Mouse (Mus musculus): ENCODE data around the gene Hnrnpa2b1.

Gene Hnrnpa2b1

DNA sequence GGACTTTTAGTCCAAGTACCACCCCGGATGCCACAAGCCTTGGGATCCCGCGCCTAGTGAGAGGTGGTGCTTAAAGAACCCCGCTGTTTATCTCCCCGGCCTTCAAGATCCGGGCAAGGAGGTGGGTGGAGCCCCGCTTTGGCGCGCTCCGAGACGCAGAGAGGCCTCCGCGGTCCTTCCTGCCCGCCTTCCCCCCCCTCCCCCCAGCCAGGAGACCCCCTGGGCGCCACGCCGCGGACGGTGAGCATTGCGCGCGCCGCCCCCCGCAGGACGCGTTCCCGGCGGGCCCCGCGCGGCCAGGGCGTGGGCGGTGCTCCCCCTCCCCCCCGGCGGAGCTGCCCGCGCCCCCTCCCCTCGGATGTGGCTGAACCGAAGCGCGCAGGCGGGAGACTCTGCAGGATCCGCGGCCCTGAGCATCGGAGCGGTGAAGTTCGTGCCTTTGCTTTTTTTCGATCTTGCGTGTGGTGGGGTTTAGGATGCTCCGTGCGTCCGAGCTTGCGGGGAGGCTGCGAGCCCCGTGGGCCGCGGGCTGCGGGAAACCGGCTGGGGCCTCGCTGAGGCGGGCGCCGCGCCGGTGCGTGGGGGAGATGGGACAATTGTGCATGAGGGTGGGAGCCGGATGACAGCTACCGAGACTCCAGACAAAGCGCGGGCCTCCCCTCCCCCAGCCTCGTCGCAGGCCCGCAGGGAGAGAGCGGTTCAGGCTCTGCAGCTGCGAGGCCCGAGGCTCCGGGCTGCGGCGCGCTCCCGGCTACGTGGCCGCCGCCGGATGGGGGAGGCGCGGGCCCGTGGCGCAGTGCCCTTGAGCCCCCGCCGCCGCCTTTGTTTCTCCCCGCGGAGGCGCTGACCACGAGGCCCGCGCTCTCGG lies 851 bp upstream of the Hnrnpa2b1 start, which contains the start of gene Cbx3:
Gene Cbx3 (plus strand): TSS at position 50 of the 868 bp plus-strand sequence.
- DNase-seq (ENCODE audit: low spot score in 2 of 2) = peak; percentile 71 to 72

DNA sequence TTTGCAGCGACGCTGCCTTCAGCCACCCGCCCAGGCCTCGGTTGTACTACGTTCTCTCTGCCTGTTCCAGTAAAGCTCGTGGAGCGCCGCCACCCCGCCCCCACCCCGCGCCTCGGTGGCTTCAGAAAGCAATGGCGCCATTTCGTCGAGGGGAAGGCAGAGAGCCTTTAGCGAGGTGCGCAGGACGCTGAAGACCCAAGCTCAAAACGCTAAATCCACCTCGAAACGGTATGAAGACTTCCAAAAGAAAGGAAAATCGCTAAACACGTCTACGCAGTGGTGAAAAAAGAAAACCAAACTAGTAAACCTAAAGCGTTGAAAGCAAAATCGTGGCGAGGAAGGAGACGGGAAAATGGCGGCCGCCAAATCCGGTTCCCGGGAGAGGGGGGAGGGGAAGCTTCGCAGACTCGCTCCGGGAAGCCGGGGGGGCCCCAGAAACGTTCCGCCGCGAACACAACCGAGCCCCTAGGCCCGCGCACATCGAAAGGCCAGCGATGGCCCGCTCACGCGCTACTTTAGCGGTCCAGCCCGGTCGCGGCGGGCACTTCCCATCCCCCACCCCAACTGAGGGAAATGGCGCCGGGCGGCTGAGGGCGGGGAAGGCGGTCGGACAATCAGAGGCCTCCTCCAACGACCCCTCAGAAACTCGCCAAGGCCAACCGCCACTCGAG lies 668 bp downstream of the Hnrnpa2b1 start:
- peak; percentile 76 to 83 for DNase-seq (ENCODE audit: low spot score in 2 of 2)

DNA sequence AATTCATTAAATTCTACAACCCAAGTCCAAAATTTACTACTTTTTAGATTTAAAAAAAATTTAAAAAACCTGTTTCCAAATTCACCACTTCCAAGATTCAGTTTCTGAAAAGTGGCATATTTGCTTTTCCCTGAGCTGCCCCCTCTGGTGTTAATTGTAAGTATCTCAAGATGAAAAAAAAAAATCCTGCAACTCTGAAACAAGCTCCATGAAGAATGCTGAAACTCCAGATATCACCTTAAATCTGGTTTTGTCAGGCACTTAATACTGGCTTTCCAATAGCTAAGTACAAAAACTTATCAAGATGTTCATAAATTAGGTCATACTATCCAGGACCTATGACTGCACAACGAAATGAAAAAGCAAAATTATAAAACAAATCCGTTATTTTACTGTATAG lies 2.0 kb downstream of the Hnrnpa2b1 start:
- DNase-seq (ENCODE audit: low spot score in 2 of 2) = no peak

DNA sequence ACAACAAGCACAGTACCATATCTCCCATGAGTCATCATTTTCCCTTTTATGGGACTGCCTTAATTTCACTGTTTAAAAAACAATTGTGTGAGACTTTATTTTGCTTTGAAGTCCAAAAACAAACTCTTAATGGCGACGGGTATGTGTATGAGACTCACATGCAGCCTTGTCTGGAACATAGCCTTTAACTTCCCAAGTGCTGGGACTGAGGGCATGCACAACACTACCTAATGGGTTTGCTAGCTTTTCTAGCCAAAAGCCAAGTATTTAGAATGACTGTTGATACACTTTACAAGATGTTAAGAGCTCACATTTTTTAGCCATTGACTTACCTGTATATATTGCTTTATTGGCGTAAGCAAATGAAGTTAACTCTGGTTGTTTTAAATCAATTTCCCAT lies 9.3 kb downstream of the Hnrnpa2b1 start:
- no peak for DNase-seq (ENCODE audit: low spot score in 2 of 2)

DNA sequence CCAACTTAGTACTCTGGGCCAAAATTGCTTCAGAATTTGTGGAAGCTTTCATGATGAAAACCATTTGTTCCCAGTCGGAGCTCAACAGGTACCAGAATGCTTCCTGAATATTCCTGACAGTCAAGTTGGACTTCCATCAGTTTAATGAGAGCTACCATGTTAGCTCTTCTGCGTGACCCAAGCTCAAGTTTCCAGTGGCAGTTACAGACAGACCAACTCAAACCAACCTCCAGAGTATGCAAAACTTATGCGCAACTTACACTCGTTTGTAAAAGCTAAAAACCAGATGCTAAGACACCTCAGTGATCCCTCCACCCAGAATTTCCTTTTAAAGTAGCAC lies 9.7 kb downstream of the Hnrnpa2b1 start:
- no peak for DNase-seq (ENCODE audit: low spot score in 2 of 2)

DNA sequence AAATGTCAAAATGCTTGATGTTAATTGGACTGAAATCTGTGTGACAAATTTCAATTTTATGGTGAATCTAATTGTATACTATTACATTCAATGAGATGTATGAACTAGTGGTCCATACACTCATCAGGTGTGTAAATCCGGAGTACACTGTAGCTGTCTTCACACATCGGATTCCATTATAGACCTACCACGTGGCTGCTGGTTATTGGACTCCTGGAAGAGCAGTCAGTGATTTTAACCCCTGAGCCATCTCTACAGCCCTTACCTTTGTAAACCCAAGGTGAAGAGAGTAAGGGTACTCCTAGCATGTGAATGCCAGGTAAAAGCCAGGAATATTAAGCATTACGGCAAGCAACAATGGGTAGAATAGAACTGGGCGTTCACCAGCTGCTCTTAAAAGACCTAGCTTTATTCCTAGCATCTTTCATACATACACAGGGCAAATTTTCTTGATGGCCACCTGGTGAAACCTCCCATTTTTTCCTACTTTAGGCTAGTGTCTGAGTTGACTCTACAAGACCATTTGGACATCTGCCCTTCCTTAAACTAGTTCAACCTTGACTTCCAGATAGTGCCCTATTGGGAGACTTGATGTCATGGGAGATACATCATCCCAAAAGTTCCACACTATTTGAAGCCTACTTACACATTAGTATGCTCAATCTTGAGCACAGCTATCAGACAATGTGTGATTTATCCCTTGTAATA lies 10.2 kb downstream of the Hnrnpa2b1 start:
- no peak for DNase-seq (ENCODE audit: low spot score in 2 of 2)

DNA sequence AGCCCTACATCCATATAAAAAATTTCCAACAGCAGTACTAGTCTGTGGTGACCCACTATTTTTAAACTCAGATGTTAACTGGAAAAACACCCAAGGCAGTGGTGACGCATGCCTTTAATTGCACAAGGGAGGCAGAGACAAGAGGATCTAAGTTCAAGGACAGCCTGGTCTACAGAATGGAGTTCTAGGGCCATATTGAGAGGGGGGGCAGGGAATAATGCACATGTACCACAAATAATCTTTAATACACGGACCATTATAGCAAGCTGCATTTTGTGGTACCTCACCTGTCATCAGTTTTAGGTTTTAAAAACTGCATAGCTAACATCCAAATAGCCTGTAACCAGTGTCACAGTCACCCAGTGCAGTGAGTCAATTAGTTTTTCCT lies 10.8 kb downstream of the Hnrnpa2b1 start:
- DNase-seq (ENCODE audit: low spot score in 2 of 2) = no peak

DNA sequence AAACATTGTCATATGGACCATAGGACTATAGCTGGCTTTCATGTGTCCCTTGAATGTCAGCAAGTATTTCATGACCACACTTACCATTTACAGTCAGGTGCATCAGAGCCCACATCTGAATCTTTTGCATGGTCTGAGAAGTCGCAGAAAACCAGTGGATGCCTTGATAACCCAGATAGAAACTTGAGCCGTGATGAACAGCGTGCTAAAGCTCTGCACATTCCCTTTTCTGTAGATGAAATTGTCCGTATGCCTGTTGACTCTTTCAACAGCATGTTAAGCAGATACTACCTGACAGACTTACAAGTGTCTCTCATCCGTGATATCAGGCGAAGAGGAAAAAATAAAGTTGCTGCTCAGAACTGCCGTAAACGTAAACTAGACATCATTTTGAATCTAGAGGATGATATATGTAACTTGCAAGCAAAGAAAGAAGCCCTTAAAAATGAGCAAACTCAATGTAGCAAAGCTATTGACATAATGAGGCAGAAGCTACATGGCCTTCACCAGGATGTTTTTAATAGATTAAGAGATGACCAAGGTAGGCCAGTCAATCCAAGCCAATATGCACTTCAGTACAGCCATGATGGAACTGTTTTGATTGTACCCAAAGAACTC lies 11.8 kb downstream of the Hnrnpa2b1 start:
- no peak for DNase-seq (ENCODE audit: low spot score in 2 of 2)

DNA sequence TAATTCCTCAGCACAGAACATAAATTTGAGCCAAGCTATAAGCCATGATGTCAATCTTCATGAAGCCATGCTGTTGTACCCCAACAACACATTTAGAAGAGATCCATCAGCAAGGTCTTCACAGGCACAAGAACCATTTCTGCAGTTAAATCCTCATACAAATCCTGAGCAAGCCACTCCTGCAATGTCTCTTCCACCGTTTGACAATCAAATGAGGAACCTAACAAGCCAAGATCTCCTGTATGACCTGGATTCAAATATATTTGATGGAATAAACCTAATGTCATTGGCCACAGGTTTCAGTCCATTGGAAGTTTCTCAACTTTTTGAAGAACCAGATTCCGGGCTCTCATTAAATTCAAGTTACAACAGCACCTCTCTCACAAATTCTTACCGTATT lies 12.4 kb downstream of the Hnrnpa2b1 start:
- DNase-seq (ENCODE audit: low spot score in 2 of 2) = no peak

DNA sequence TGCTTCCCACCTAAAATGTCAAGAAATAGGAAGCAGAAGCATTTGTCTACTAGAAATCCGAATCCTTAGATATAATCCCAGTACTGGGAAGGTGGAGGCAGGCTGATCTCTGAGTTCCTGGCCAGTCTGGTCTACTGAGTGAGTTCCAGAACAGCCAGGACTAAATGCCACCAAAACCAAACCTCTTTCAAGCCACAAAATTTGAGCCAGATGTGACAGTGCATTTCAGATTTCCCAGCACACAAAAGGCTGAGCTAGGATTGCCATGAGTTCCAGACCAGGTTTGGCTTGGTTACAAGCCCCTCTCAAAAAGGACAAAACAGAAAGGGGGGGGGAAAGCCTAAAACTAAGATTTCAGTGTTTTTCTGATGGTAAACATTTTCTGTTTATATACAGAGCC lies 13.5 kb downstream of the Hnrnpa2b1 start:
- DNase-seq (ENCODE audit: low spot score in 2 of 2) = no peak

DNA sequence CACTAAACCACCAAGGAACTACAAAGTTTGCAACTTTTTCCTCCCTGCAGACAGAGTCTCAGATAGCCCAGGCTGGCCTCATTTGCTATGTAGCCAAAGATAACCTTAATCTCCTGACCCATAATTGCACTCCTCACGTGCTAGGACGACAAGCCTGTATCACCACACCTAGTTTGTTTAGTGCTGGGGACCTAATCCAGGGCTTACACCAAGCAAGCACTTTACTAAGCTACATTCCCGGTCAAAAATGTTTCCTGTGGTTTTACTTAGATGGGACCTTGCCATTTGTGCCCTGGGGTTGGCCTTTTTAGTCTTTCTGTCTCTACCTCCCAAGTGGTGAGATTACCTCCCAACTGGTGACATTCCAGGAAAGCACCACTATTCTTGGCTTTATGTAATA lies 14.7 kb downstream of the Hnrnpa2b1 start:
- no peak for DNase-seq (ENCODE audit: low spot score in 2 of 2)

DNA sequence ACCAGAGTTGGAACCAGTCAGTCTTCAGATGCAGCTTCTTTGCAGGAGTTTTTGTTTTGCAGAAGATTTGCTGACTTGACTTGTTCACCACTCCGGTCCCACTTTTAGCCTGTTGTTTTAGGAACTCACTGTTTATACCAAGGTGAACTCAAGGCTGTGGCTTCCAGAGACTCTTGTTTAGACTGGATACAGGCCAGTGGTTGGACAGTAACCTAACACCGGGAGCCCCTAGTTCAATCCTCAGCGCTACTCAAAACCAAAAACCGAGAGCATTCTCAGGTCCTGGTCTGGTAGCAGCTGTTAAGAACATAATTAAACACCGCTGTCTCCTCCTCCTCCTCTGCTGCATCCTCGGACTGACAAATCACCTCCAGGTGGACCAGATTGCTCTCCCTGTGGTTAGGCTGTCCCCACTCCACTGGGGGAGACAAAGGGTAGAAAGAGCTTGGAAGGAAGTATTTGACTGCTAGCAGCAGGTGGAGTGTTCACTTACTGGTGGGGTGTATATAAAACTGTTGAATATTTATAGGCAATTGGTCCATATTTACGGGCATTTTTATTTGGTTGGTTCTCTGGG lies 16.7 kb downstream of the Hnrnpa2b1 start:
- DNase-seq (ENCODE audit: low spot score in 2 of 2) = no peak

DNA sequence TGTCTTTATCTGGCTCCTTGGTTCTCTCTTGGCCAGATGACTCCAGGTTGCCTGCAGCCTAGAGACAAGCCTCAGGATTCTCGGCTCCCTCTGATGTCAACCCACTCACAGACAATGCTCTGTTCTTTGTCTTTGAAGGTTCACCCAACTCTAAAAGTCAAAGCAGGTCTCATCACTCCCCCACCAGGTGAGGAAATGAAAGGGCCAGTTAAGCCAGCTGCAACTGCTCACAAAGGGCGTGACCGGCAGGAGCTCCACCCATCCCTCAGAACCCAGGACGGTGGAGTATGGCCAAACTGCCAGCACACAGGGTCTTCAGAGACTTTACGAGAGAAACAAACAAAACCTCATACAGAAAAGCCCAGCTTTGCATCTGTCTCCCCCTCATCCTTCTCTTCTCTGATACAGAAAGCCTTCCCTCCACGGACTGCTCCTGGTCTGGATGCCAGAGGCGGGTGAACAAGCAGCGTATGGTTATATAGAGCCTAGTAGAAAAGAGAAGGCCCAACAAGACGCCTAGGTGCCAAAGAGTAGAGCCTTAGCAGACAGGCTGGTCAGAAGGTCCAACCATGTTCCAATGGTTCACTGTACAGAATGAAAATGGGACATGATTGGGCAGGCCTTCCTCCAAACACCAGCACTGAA lies 27.4 kb downstream of the Hnrnpa2b1 start:
- DNase-seq (ENCODE audit: low spot score in 2 of 2) = no peak

DNA sequence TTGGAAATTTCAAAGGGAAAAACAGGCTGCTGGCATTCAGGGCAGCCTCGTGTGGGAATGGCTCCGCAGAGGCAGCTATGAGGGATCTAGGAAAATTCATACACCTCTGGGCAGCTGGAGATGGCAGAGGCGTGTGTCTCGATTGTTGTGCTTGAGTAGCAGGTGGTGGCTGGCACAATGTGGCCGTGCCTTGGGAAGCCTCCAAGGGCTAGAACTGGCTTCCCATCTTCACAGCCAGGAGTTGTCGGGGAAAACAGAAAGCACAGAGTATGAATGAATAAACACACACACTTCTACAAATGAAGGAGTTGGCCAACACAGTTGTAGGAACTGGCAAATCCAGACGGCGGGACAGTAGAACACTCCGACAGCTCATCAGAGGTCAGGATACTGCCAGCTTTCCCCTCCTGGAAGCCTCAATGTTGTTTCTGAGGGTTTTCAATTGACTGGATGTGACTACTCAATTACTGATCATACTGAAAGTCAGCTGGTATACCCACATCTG lies 30.8 kb downstream of the Hnrnpa2b1 start:
- DNase-seq (ENCODE audit: low spot score in 2 of 2) = no peak

DNA sequence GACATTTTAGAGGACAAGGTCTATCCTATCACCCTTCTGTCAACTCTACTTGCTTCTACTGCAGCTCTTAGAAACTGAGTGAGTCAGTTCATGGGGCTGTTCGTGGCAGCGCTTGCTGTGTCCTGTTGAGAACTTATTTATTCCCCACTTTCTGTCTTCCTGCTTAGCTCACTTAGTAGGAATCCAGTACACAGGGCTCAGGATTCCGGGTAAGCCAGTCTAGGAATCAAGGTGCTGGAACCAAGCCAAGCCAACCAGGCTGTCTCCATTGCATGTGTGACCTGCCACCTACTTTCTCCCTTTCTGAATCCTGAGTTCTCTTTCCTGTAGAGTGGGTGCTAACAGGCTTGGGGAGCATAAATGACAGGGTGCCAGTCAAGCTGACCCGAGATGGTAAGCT lies 32.0 kb downstream of the Hnrnpa2b1 start:
- DNase-seq (ENCODE audit: low spot score in 2 of 2) = no peak

DNA sequence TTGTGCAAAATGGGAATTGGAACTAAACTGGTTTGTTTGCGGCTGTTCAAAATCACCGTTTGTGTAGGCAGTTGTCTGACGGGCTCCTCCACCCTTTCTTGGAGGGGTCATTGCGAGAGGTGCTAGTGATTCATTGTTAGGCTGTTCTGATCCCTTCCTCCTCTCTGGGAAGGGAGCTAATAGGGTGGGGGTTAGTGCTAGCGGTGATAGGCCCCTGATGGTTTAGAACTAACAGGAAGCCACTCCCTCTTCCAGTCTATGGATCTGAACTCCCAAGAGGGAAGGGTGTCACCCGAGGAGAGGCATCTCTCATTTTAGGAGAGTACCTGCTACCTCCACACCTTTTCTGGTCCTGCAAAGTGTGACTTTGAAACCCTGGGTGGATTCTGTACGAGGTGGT lies 35.4 kb downstream of the Hnrnpa2b1 start:
- DNase-seq (ENCODE audit: low spot score in 2 of 2) = no peak

DNA sequence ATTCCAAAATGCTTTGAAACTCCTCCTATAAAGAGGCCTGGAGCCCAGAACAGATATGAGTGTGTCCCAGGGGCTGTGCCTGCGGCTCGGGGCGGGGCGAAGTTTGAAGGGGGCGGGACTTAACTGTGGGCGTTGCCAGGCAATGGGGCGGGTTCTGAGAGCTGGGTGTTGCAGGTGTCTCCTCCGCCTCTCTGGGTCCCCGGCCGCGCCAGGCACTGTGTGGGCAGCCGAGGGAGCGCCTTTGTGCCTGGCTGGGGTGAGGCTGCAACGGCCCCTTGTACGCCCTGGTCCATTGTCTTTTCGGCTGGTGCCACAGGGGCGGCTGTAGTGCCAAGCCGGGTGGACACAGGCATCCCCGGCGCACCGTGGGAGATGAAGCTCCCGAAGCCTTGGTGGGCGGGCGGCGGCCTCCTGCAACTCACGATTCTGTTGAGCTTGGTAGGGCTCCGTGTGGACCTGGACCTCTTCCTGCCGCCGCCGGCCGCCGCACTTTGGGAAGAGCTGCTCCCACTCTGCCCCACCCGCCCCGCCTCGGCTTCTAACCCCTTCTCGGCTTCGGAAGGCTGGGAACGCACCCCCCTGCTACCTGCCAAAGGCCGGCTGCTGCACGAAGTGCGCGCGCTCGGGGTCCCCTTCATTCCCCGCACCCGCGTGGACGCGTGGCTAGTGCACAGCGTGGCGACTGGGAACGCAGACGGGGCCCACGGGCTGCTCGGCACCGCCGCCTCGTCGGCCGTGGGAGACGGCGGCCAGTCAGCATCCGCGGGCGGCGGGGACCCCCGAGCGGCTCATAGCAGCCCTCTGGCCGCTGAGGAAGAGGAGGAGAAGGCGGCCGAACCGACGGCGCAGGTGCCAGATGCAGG lies 36.9 kb downstream of the Hnrnpa2b1 start, which contains the start of gene Nfe2l3:
Gene Nfe2l3 (plus strand): TSS at position 136 of the 863 bp plus-strand sequence.
- no peak for DNase-seq (ENCODE audit: low spot score in 2 of 2)

DNA sequence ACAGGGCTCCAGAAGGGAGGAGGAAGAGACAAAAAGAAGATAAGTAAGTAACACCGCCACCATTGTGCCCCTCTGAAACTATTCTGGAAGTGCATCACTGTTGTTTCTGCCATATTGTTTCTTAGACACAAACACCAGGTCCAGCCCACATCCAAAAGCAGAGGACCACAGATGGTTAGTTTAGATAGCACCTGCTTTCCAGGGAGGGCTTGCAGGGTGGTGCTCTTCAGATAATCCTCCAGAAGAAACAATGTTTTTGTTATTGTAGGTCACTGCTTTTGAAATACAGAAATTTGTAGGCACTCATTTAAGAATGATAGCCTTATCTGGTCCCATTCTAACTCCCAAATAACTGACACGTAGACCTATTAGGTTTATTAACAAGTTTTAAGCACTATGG lies 45.2 kb downstream of the Hnrnpa2b1 start:
- no peak for DNase-seq (ENCODE audit: low spot score in 2 of 2)

DNA sequence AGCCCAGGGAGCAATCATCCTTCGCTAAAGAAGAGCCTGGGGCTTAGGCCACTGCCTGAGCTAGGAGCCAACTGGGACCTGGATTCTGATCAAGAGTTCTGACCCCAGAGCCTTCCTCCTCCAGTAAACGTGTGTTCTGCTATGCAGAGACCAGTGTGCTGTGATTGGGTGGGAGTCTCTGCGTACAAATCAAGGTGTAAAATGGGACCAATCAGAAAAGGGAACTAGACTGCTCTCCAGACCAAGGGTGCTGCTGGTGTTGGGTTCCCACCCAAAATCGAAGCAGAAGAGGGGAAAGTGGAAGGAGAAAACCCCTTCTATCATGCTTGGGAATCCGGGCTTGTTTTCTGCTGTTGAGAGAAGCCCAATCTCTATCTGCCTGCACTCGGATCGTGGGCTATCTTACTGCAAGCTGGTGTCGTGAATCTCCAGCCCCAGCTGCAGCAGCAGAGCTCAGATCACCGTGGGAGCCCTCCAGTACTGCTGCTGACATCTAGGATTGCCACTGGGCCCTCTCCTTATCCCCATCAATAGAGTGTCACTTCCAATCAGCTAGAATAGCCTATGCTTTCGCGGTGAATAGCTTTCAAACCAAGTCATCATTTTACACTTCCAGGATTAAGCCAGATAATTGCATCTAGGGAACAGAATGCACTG lies 46.1 kb downstream of the Hnrnpa2b1 start:
- DNase-seq (ENCODE audit: low spot score in 2 of 2) = no peak

All from heart, adult 9 months (tissue).